Mouse (Mus musculus) embryonic facial prominence, embryonic 10.5 days (tissue): ENCODE measurements at regions not wholly inside any gene's neighbourhood (a gene's known extent, or its start where the extent isn't known, plus 50 kb on each side); places are given as distances from the start of the nearest gene placed in this dataset.

Experiments
- DNase-seq: peaks from one replicate; pipeline ENCODE4 v3.0.0-alpha.2; 2017; ENCODE audit warnings: low spot score
- H3K27ac ChIP-seq: fragments of 300-500 bp; sonication (generic); replicated peaks from 2 replicates; pipeline ENCODE4 v1.5.1; 2016; ENCODE audit warnings: mild to moderate bottlenecking
- H3K27me3 ChIP-seq: fragments of 300-500 bp; sonication (generic); replicated peaks from 2 replicates; pipeline ENCODE4 v1.6.1; 2016; ENCODE audit warnings: low read depth, mild to moderate bottlenecking; ENCODE audit not compliant: poor library complexity, severe bottlenecking
- H3K36me3 ChIP-seq: fragments of 300-500 bp; sonication (generic); replicated peaks from 2 replicates; pipeline ENCODE4 v1.6.1; 2016; ENCODE audit warnings: mild to moderate bottlenecking, moderate library complexity
- H3K4me1 ChIP-seq: fragments of 300-500 bp; sonication (generic); 2 replicates; pipeline ENCODE4 v1.6.1; 2016
- H3K4me3 ChIP-seq: fragments of 300-500 bp; sonication (generic); 2 replicates; pipeline ENCODE4 v1.5.1; 2016; ENCODE audit warnings: mild to moderate bottlenecking, moderate library complexity
- H3K9me3 ChIP-seq: fragments of 300-500 bp; sonication (generic); 2 replicates; pipeline ENCODE4 v1.6.1; 2016; ENCODE audit warnings: mild to moderate bottlenecking
- WGBS: fragments of 180-500 bp; shearing (Covaris S2); methylation state at CpG from one replicate; pipeline ENCODE4 v1.1.7; 2016; 5-methylcytosine and 5-hydroxymethylcytosine counted together

DNA sequence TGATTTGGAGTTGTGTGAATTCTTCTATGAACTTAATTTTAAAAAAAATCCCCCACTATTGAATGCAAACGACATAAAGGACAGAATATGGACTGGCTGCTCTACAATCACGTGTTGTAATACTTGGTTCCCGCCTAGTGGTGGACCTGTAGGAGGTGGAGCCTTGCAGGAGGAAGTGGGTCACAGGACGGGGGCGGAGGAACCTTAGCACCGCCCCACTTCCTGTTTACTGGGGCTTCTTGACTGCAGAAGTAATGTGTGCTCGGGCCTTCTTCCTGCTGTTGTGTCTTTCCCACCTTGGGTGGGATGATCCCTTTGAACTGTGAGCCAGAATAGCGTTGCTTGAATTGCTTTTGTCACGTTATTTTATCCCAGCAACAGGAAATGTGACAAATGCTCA lies 52.2 kb upstream of the Tmem108 start:
- Histone ChIP-seq H3K4me1 (no peaks in the 10 kb centered on the region), H3K36me3 (no peaks in the 10 kb centered on the region), H3K27ac (no peak overlapping the region), H3K9me3 (peaks cover 6% of the 10 kb centered on the region; the same call in 1 of the 2 replicates), H3K4me3 (no peak overlapping the region), H3K27me3 (no peaks in the 10 kb centered on the region)
- WGBS = 89% methylated on average over 9 of the region's 9 CpGs
- no peak for DNase-seq

DNA sequence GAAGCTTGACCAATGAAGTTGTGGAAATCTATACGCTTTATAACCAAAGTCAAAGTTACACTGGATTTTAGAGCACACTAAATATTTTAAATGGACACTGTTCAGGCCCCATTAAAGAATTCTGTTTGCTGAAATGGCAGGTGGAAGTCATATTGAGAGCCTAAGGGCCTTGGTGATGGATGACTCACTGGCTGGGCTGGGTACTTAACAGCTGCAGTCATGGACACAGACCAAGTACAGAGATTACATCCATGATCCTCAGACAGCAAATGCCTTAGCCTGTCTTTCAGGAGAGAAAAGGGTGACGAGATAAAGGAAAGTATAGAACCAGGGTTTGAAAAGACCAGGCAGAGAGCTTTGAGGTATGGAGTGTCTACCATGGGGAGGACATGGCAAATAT lies 57.4 kb upstream of the Tmem108 start:
- Histone ChIP-seq H3K4me3 (no peak overlapping the region), H3K27me3 (no peaks in the 10 kb centered on the region), H3K9me3 (0 out of 2 replicates have a peak, but pooled peaks cover under 1% of the 10 kb centered on the region), H3K4me1 (no peaks in the 10 kb centered on the region), H3K27ac (no peak overlapping the region), H3K36me3 (no peaks in the 10 kb centered on the region)
- WGBS = 91% methylated on average over 2 of the region's 2 CpGs
- DNase-seq = no peak

DNA sequence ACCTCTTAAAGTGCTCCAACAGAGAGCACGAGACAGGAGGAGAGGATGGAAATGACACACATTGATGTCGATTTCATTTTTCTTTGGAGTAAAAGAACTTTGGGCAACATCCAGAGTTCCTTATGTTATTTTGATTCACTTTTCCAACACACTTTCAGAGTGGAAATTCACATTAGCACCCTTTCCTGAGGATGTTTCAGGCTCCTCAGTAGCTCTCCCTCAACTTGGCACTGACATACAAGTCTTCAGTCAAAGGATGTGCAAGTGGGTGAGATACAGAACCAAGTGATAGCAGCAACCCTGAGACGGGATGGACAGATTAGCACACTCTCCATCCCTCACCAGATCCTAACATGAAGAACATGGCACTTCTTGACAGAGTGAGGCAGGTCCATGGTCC lies 60.0 kb upstream of the Tmem108 start:
- 91% methylated on average over 3 of the region's 3 CpGs for WGBS
- DNase-seq = no peak
- H3K4me3 ChIP-seq = no peak overlapping the region
- H3K27ac ChIP-seq = no peak overlapping the region
- no peaks in the 10 kb centered on the region for H3K9me3 ChIP-seq
- H3K4me1 ChIP-seq = no peaks in the 10 kb centered on the region
- H3K36me3 ChIP-seq = no peaks in the 10 kb centered on the region
- H3K27me3 ChIP-seq = no peaks in the 10 kb centered on the region

DNA sequence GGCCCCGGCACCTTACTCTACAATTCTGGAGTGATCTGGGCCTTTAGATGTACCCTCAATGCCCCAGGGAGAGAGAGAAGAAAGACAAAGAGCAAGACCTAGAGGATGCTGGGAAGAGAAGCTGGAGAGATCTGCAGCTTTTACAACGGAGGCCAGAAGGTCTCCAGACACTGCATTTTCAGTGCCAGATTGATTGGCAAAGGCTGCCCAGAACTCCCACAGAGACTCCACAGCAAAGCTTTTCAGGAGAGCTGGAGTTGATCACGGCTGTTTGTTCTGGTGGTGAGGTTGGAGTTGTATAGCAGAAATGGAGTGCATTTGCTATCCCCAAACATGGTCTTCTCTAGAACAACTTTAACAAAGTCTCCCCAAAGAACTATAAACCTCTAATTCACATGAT lies 61.9 kb upstream of the Tmem108 start:
- H3K27me3 ChIP-seq = no peaks in the 10 kb centered on the region
- no peaks in the 10 kb centered on the region for H3K4me1 ChIP-seq
- no peak for DNase-seq
- no peak overlapping the region for H3K4me3 ChIP-seq
- WGBS = 65% methylated on average over 3 of the region's 3 CpGs
- H3K36me3 ChIP-seq = no peaks in the 10 kb centered on the region
- H3K27ac ChIP-seq = no peak overlapping the region
- no peaks in the 10 kb centered on the region for H3K9me3 ChIP-seq

DNA sequence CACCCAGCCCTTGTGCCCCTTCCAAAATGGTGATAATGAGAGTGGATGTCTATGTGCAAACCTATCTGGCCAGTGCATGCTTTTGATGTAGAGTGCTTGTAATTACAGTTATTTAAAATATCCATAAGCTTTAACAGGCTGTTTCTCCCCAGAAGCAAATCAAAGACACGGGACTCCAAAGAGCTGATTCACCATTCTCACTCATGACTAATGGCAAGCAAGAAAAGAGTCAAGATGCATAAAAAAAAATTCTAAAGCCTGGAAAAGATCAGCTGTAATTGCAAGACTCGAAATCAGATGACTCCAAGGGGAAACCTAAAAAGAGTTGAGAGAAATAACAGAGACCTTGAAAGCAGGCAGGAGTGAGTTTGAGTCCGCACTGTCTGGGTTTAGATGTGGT lies 79.6 kb upstream of the Tmem108 start:
- no peak overlapping the region for H3K27ac ChIP-seq
- 80% methylated on average over 3 of the region's 3 CpGs for WGBS
- H3K27me3 ChIP-seq = no peaks in the 10 kb centered on the region
- no peak for DNase-seq
- H3K36me3 ChIP-seq = no peaks in the 10 kb centered on the region
- no peaks in the 10 kb centered on the region for H3K4me1 ChIP-seq
- H3K4me3 ChIP-seq = no peak overlapping the region
- H3K9me3 ChIP-seq = no peaks in the 10 kb centered on the region

DNA sequence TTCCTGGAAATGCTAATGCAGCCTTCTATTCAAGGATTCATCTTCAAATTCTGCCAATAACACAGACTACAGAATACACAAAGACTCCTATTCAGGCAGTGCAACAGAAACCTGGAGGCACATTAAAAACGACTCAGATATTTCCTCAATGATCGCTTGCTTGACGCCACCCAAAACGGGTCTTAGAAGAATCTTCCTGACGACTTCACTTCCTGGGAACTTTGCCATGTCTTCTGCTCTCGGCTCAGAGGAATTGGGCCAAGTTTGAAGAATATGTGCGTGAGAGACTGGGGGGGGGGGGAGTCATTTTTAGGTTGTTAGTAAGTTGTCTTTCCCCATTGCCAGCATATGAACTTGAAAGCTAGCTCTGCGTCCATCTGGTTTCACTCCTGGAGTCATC lies 82.2 kb upstream of the Tmem108 start:
- Histone ChIP-seq H3K27me3 (no peaks in the 10 kb centered on the region), H3K36me3 (no peaks in the 10 kb centered on the region), H3K4me3 (no peak overlapping the region), H3K4me1 (no peaks in the 10 kb centered on the region), H3K27ac (no peak overlapping the region), H3K9me3 (no peaks in the 10 kb centered on the region)
- WGBS = 88% methylated on average over 8 of the region's 8 CpGs
- no peak for DNase-seq

DNA sequence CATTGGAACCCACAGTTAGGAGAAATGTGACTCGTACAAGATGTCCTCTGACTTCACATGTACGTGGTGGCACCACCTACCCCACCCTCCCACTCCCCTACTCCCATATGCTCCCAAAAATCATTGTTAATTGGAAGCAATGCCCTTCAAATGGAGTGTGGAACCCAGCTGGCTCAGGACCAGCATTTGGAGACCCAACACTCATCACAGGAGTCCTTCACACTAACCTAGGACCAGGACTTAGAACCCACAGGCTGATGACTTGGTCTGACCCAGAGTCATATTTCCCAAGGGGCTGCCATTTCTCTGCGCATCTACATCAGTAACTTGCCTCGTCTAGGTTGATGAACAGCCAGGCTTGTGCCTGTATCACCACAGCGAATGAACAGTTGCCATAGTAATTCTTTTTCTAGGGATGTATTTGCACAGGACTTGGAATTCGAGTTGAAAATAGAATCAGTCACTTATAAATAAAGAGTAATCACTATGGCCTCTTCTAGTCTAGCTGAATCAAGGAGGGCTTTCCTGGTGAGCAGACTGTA lies 84.3 kb upstream of the Tmem108 start:
- H3K4me3 ChIP-seq = no peak overlapping the region
- H3K9me3 ChIP-seq = no peaks in the 10 kb centered on the region
- no peaks in the 10 kb centered on the region for H3K4me1 ChIP-seq
- WGBS = 87% methylated on average over 6 of the region's 6 CpGs
- DNase-seq = no peak
- no peak overlapping the region for H3K27ac ChIP-seq
- H3K36me3 ChIP-seq = no peaks in the 10 kb centered on the region
- no peaks in the 10 kb centered on the region for H3K27me3 ChIP-seq

DNA sequence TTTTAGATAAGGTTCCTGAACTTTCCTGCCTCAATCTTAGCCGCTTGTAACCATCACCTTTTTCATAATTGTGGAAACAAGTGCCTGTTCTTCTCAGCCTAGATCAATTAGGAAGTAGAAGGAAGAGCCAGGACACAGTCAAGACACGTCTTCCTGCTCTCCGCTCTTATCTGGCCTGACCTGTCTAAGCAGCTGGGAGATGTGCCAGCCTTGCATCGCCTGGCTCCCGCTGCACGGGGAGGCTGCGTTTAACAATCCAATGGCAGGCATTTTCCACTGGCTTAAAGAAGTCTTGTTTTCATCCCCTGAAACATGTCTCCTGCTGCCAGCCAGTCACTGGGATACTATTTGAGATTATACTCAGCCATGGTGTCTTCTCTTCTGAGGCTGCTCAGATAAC lies 86.3 kb upstream of the Tmem108 start:
- H3K9me3 ChIP-seq = no peaks in the 10 kb centered on the region
- 88% methylated on average over 7 of the region's 7 CpGs for whole genome bisulfite sequencing
- H3K4me3 ChIP-seq = no peak overlapping the region
- no peaks in the 10 kb centered on the region for H3K4me1 ChIP-seq
- no peak overlapping the region for H3K27ac ChIP-seq
- DNase-seq = no peak
- no peaks in the 10 kb centered on the region for H3K27me3 ChIP-seq
- H3K36me3 ChIP-seq = no peaks in the 10 kb centered on the region

DNA sequence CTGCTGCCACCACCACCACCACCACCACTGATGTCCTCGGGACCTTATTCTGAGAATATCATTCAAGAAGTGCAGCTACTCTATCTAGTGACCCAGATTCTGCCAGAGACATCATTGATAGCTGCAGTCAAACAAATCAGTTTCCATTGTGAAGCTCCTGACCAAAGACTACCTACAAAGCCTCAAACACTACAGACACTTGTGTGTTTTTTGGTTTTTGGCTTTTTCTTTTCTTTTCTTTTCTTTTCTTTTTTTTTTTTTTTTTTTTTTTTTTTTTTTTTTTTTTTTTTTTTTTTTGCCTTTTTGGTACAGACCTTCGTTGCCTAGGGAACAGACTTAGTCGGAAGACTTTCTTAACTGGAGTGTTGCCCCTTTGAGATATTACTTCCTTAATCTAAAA lies 87.4 kb upstream of the Tmem108 start:
- 86% methylated on average over 3 of the region's 3 CpGs for WGBS
- H3K4me1 ChIP-seq = no peaks in the 10 kb centered on the region
- H3K4me3 ChIP-seq = no peak overlapping the region
- no peaks in the 10 kb centered on the region for H3K36me3 ChIP-seq
- DNase-seq = no peak
- no peak overlapping the region for H3K27ac ChIP-seq
- H3K9me3 ChIP-seq = peaks cover 7% of the 10 kb centered on the region; the same call in 1 of the 2 replicates
- no peaks in the 10 kb centered on the region for H3K27me3 ChIP-seq

DNA sequence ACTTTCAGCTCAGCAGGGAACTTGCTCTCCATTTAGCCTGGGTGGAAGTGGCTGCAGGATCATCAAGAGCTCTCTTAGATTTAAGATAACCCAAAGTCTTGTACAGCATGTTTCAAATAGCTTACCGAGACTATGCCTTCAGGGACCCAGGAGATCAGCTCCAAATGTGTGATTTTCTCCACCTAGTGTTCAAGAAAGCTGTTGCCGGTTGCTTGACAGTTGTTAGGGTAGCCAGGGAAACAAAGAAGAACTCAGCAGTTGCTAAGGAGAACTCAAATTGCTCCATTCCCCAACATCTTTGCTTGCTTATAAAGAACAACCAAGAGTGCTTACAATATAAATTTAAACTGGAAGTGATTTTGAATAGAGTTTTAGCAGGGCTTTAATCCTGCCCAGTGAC lies 91.1 kb upstream of the Tmem108 start:
- WGBS = 73% methylated on average over 2 of the region's 2 CpGs
- DNase-seq = no peak
- H3K4me1 ChIP-seq = no peaks in the 10 kb centered on the region
- H3K27me3 ChIP-seq = no peaks in the 10 kb centered on the region
- H3K27ac ChIP-seq = no peak overlapping the region
- H3K9me3 ChIP-seq = peaks cover 7% of the 10 kb centered on the region; the same call in 1 of the 2 replicates
- no peaks in the 10 kb centered on the region for H3K36me3 ChIP-seq
- H3K4me3 ChIP-seq = no peak overlapping the region

DNA sequence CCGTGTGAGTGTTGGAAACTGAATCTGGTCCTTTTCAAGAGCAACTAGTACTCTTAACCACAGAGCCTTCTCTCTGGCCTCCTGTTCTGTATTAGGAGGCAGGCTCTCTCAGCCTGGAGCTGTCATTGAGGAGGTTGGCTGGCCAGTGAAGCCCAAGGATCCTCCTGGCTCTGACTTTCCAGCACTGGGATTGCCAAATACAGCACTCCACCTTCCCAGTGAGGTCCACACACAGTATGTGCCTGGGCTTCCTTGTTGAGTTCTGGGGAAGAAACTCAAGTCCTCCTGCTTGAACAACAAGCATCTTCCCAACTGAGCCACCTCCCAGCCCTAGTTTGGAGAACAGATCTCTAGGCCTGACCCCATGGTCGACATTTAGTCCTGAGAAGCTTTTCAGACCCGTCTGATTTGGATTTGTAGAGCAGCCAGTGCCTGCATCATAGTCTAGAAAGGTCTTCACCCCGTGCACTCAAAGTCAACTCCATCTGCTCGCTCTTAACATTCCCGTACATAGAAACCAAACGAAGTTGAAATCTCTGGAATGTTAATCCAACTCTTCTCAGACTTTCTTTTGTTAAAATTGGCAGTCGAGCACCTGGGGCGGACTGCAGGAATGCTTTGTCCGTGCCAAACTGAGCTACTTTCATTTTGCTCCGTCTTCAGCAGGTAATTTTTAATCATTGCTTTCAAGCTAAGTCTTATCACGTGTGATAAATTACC lies 99.2 kb upstream of the Tmem108 start:
- no peak for DNase-seq
- WGBS = 56% methylated on average over 12 of the region's 12 CpGs

DNA sequence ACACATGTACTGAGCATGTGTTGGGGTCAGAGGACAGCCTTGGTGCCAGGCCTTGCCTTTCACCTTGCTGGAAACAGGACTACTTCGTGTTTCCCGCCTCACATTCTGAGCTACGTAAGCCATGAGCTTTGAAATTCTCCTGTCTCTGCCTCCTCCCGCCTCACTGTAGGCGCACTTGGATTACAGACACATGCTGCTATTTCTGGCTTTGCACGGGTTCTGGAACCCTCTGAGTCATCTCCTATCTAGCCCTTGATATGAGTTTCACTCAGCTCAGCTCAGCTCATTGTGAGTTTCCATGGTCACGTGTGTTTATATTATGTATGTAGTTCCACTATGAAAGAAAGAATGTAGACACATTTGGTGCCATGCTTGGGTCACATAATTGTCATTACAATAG lies 100.9 kb upstream of the Tmem108 start:
- H3K4me3 ChIP-seq = no peak overlapping the region
- H3K27me3 ChIP-seq = no peaks in the 10 kb centered on the region
- H3K27ac ChIP-seq = no peak overlapping the region
- DNase-seq = no peak
- H3K36me3 ChIP-seq = no peaks in the 10 kb centered on the region
- H3K9me3 ChIP-seq = no peaks in the 10 kb centered on the region
- H3K4me1 ChIP-seq = 0 out of 2 replicates have a peak, but pooled peaks cover 3% of the 10 kb centered on the region
- WGBS = 90% methylated on average over 7 of the region's 7 CpGs

More for the DNA sequence above, 99.2 kb upstream of the Tmem108 start:
- Histone ChIP-seq H3K27ac (no peak overlapping the region), H3K9me3 (no peaks in the 10 kb centered on the region), H3K36me3 (no peaks in the 10 kb centered on the region), H3K4me3 (no peak overlapping the region), H3K27me3 (no peaks in the 10 kb centered on the region), H3K4me1 (0 out of 2 replicates have a peak, but pooled peaks cover 3% of the 10 kb centered on the region)

DNA sequence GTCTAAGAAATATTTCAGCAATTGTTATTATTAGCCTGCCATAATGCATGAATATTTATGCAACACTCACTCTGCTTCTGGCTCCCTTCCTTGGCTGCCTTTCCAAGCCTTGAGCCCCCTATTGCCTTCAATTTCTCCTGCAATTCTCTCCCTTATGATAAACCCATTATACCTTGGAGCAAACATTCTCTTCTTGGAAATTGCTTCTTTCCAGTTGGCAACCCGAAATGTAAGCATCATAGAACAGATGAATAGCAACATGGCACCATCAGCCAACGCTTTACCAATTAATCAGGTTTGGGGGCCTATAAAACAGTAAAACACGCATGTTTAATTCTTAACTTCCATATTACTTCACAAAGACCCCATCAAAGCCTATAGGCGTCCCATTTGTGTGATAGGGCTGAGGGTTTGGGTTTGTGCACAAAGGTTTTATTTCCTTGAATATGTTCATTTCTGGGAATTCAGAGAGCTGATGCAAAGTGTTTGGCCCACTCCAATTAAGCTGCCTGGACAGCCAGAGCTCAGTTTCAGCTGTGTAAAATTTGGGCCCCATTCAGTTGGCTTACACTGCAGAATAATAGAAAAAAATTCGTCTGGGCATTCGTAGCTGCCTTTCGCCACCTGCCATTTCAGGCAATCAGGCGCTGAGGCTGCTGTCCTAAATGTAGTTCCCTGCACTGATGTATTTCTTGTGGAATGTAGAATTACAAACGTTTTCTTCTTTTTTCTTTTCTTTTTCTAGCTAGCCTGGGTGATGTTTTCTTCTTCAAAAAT lies 106.0 kb upstream of the Tmem108 start:
- Histone ChIP-seq H3K9me3 (no peaks in the 10 kb centered on the region), H3K27me3 (no peaks in the 10 kb centered on the region), H3K36me3 (no peaks in the 10 kb centered on the region), H3K27ac (no peak overlapping the region), H3K4me3 (no peak overlapping the region), H3K4me1 (no peaks in the 10 kb centered on the region)
- whole genome bisulfite sequencing = 76% methylated on average over 9 of the region's 9 CpGs
- DNase-seq = no peak
